Mouse (Mus musculus) thymus, adult 2 months (tissue): Measurements from ENCODE around the gene Tk1. TPM values are rescaled to one million over a fixed set of nuclear protein-coding genes. Genes with fewer than 3 reads are reported as not detected.

ENCODE experiments used
- DNase-seq: peaks from one replicate; pipeline ENCODE4 v3.0.0; 2021
- H3K27ac ChIP-seq: fragments of 200-500 bp; 2 replicates; pipeline ENCODE4 v1.5.1; 2012; ENCODE audit warnings: low read length, control low read depth; ENCODE audit not compliant: control insufficient read depth, insufficient read depth
- H3K27me3 ChIP-seq: fragments of 200-500 bp; 2 replicates; pipeline ENCODE4 v1.6.1; 2012; ENCODE audit warnings: mild to moderate bottlenecking, low read length, moderate library complexity, mixed read lengths; ENCODE audit not compliant: control insufficient read depth, insufficient read depth
- H3K36me3 ChIP-seq: fragments of 200-500 bp; 2 replicates; pipeline ENCODE4 v1.6.1; 2012; ENCODE audit warnings: mild to moderate bottlenecking, low read length, moderate library complexity; ENCODE audit not compliant: control insufficient read depth, insufficient read depth
- H3K4me1 ChIP-seq: fragments of 200-500 bp; replicated peaks from 2 replicates; pipeline ENCODE4 v1.6.1; 2012; ENCODE audit warnings: low read length; ENCODE audit not compliant: control insufficient read depth, insufficient read depth
- H3K4me3 ChIP-seq: fragments of 200-500 bp; 2 replicates; pipeline ENCODE4 v1.5.1; 2012; ENCODE audit warnings: mild to moderate bottlenecking, low read length, control low read depth, moderate library complexity; ENCODE audit not compliant: control insufficient read depth, insufficient read depth
- CTCF ChIP-seq: fragments of 200-500 bp; IDR thresholded peaks from 2 replicates; pipeline ENCODE4 v1.5.1; 2012; ENCODE audit warnings: mild to moderate bottlenecking, control low read depth, low read length, moderate library complexity, borderline replicate concordance; ENCODE audit not compliant: control insufficient read depth, poor library complexity, insufficient read depth; ENCODE audit errors: extremely low read depth
- POLR2A ChIP-seq: fragments of 200-500 bp; IDR thresholded peaks from 2 replicates; pipeline ENCODE4 v1.6.1; 2012; ENCODE audit warnings: mild to moderate bottlenecking, low read length, control low read depth, moderate library complexity; ENCODE audit not compliant: control insufficient read depth, poor library complexity, insufficient read depth; ENCODE audit errors: extremely low read depth
- whole genome bisulfite sequencing: fragments of 180-500 bp; shearing (Covaris S2); methylation state at CpG from one replicate; pipeline ENCODE4 v1.1.7; 2018; 5-methylcytosine and 5-hydroxymethylcytosine counted together
- polyA plus RNA-seq: library from polyadenylated mRNA; depleted of rRNA; stranded (reverse); fragments of >200 nt; gene quantifications from 2 replicates; pipeline ENCODE4 v1.2.3, GENCODE M21; 2012

The Tk1 gene
- polyA plus RNA-seq, 1 experiment: 130 TPM

DNA sequence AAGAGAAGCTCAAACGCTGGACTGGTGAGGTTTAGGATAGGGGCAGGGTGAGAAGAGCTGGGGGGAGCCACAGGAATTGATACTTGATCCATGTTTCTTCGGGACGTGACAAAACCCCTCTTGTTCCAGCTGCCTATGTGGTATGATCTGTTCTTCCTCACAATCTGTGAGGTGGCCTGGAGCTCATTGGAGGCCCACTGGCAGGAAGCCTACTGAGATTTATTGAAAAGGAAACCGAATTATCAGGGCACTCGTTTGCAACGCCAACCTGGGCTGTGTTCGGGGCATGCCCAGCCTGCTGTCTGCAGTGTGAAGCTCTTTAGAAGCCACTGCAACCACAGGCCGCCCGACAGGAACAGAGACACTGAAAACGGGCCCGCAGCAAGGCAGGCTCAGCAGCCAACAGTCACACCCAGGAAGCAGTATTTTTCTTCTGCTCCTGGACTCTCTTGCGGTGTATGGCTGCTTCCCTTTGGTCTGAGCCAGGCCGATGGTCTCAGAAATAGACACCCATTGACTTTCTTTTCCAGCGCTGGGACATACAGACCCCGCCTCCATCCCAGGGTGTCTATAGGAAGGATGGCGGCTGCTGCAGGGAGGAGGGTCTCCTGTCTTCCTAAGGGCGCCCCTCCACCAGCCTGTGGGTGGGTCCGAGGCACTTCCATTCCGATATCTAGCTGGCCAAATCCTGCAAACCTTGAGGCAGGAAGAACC, 22.5 kb upstream of the Tk1 start:
- 2% methylated on average over 19 of the region's 19 CpGs for WGBS
- peaks cover 4% of the 10 kb centered on the region; the same call in 1 of the 2 replicates for H3K36me3 ChIP-seq
- peak; percentile 64 for DNase-seq
- H3K4me3 ChIP-seq: peak overlapping the region; percentile 64
- TF ChIP-seq CTCF (no peak), POLR2A (no peak)
- peak overlapping the region; percentile 78 for H3K27ac ChIP-seq
- no peaks in the 10 kb centered on the region for H3K27me3 ChIP-seq
- H3K4me1 ChIP-seq: peaks cover 12% of the 10 kb centered on the region

DNA sequence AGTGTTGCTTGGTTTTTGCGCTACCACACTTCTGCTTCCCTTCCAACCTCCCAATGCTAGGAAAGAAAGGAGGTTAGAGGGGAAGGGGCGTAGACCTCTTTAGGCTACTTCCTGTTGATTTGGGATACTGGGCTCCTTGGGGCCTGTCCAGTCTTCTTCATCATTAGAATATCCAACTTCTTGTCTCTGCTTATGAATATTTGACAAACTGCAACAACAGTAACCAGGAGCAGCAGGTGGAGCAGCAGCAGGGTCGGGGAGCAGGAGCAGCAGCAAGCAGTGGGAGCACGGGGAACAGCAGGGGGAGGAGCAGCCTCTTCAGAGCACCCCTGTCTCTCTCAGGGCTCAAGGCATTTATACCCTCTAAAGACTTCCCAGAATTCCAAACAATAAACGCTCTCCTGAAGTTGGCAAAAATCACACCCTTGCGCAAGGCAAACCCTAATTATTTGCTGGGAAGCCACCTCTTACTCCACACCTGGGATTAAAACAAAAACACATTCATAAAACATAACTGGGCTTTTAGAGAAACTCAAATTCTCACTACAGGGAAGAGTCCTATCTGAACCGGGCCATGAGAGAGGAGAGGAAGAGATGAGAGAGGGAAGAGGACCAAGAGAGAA, 21.8 kb upstream of the Tk1 start:
- Histone ChIP-seq H3K27me3 (no peaks in the 10 kb centered on the region), H3K27ac (peak overlapping the region; percentile 78), H3K4me1 (peaks cover 12% of the 10 kb centered on the region), H3K4me3 (no peak overlapping the region), H3K36me3 (no peaks in the 10 kb centered on the region; the same call in 1 of the 2 replicates)
- 77% methylated on average over 7 of the region's 7 CpGs for WGBS
- no peak for DNase-seq
- TF ChIP-seq CTCF: no peak
- TF ChIP-seq POLR2A: no peak

DNA sequence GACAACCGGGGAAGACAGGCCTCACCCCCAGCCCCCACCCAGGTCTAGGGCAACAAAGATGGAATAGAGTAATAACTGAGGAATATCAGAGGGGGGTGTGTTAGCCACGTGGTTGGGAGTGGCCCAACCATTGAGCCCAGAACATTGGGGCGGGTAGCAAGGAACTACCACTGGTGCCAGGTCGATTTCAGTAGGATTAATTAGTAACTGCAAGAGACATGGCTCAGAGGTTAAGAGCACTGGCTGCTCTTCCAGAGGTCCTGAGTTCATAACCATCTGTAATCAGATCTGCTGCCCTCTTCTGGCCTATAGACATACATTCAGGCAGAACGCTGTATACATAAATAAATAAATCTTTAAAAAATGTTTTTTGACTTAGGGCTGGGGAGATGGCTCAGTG, 20.7 kb upstream of the Tk1 start:
- DNase-seq: no peak

DNA sequence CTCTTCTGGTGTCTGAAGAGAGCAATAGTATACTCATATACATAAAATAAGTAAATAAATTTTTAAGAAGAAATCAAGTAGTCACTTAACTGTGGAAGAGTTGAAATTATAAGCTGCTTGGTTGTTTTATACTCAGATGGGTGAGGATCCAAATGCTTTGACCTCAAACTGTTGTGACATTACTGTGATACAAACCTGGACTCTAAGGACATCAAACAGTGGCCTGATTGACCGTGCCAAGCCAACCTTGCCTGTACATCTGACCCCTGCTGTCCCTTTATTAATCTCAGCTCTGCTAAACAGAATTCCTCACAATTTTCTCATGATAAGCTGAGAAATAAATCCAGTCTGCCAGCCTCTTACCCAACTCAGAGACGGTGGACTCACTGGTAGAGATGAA, 19.8 kb upstream of the Tk1 start:
- no peak for TF ChIP-seq CTCF
- no peak for TF ChIP-seq POLR2A
- H3K27me3 ChIP-seq: no peaks in the 10 kb centered on the region
- H3K4me3 ChIP-seq: no peak overlapping the region
- WGBS: 93% methylated on average over 2 of the region's 2 CpGs
- no peaks in the 10 kb centered on the region for H3K36me3 ChIP-seq
- DNase-seq: no peak
- H3K27ac ChIP-seq: no peak overlapping the region
- peaks cover 12% of the 10 kb centered on the region for H3K4me1 ChIP-seq

More for the DNA sequence above, 20.7 kb upstream of the Tk1 start:
- H3K27ac ChIP-seq: no peak overlapping the region
- 70% methylated on average over 5 of the region's 5 CpGs for WGBS
- H3K4me1 ChIP-seq: peaks cover 12% of the 10 kb centered on the region
- no peaks in the 10 kb centered on the region for H3K27me3 ChIP-seq
- H3K36me3 ChIP-seq: no peaks in the 10 kb centered on the region
- H3K4me3 ChIP-seq: no peak overlapping the region
- TF ChIP-seq CTCF (no peak), POLR2A (no peak)

DNA sequence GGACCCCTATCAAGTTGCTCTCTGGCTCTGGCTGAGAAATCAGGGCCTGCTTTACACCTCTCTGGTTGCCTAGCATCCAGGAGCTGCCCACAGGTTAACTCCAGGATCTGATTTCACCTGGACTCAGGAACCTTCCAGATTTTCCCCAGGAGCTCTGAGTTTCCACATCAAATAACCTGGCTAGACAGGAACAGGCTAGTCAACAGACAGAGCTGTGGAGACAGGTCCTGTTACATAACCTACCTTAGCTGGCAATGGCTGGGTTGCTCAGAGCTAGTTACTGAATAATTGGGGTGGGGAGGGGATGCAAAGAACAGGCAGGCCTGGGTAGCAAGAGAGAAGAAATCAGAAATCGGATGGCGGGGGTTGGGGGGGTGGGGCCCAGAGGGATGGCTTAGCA, 19.1 kb upstream of the Tk1 start:
- H3K36me3 ChIP-seq: no peaks in the 10 kb centered on the region
- no peak overlapping the region for H3K4me3 ChIP-seq
- H3K27ac ChIP-seq: no peak overlapping the region
- WGBS: 95% methylated on average over 2 of the region's 2 CpGs
- no peaks in the 10 kb centered on the region for H3K27me3 ChIP-seq
- peaks cover 9% of the 10 kb centered on the region for H3K4me1 ChIP-seq
- DNase-seq: no peak
- no peak for TF ChIP-seq POLR2A
- no peak for TF ChIP-seq CTCF

DNA sequence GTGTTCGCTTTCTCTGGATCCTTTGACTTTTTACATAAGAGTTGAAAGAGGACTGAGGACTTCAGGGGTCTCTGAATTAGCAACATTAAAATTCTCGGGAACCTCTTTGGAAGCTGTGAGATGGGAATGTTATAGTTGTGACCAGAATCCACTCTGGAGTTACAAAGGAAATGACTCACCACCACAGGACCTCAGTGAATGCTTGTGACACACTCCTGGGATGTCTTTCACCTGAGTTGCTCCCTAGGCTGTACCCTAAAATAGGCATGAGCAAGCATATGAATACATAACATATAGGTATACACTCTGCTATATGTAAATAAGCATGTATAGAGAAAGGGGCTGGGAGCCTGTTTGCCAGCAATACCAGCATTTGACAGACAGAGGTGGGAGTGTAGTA, 17.5 kb upstream of the Tk1 start:
- no peak for TF ChIP-seq CTCF
- TF ChIP-seq POLR2A: no peak
- Histone ChIP-seq H3K27ac (no peak overlapping the region), H3K4me1 (peaks cover 5% of the 10 kb centered on the region), H3K27me3 (no peaks in the 10 kb centered on the region), H3K4me3 (no peak overlapping the region), H3K36me3 (no peaks in the 10 kb centered on the region)
- 93% methylated on average over 2 of the region's 2 CpGs for WGBS
- DNase-seq: no peak
